Mouse (Mus musculus): ENCODE measurements at regions not wholly inside any gene's neighbourhood (a gene's known extent, or its start where the extent isn't known, plus 50 kb on each side); places are given as distances from the start of the nearest gene placed in this dataset.

DNA sequence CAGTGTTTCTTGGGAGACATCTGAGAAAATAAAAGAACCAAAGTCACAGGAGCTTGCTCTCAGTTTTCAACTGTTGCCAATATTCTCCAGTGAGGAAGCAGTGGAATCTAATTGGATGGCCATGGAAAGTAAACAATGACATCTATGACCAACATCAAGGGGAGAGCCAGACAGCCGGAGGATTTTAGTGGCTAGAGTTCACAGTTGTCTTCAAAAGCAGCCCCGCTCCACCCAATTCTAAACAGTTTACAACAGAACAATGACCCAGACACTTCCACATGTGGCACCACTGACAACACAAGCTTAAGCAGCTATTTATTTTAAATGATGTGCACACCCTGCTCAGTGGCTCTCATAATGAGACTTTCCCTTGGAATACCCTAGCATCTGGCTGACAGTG is 317.5 kb upstream of the Isx start:
- DNase-seq (ENCODE audit: low read depth, low spot score) = no peak

DNA sequence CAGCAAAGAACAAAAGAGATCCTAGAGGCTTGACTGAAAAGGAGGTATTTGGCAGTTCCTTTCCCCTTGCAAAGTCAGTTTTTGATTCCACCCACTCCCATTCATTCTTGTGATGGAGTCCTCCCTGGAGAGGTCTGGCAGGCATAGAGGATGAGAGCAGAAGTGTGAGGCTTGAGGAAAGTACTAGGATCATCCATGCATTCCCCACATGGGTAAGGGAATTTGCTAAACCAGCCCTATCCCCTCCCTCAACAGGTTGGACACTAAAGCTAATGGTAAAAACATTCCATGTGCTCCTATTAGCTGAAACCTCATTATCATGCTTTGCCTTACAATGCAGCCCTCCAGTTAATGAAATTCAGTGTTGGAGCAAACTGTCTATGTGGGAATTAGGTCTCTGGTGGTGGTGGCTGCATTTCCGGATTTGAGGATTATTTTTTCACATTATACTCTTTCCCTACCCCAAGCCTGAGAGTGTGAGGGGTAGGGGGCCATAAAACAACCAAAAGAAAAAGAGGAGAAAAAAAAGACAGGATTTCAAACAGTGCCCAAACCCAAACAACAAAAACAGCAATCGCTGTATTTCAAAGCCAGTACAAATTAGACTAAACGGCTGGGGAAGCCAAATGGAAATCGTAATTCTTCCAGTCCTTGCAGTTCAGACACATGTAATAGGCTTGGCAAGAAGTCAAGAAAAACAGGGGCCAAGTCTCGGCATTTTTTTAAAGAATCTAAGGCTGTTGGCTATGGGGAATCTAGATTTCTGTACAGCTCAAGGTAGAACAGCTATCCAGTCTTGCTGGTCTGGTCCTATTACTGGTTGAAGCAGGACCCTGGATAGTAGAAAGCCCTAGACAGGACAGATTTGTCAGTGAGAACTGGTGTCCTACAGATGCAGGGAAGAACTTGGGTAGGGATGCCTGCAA is 315.2 kb upstream of the Isx start:
- DNase-seq (ENCODE audit: low read depth, low spot score) = peak; percentile 23

DNA sequence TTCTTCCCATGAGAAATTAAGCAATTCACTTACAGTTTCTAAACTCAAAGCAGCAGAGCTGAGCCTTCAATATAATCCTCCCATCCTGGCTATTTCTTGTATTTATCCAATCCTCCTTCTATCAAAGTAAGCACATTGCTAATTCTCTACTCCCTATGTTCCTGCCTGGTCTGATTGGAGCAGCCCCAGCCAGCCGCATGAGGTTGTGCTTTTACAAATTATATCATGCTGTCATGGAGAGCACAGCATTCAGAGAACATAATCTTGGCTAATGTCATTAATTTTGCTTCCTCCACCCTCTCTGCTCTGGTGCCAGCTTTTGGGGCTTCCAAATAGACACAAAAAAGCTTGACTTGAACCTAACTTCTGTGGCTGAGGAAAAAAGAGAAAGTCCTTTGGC is 311.9 kb upstream of the Isx start:
- no peak for DNase-seq (ENCODE audit: low read depth, low spot score)
